Mouse (Mus musculus) forebrain, embryonic 13.5 days (tissue): ENCODE results near the gene Nfia. TPM values are rescaled to one million over a fixed set of nuclear protein-coding genes. Genes with fewer than 3 reads are reported as not detected.
A peak's percentile ranks its signal among the peaks of the same experiment; 100 is the strongest.

Experiments
- ATAC-seq: fragments of 200-750 bp; cut with Nextera tagmentation; 2 replicates; pipeline ENCODE4 v1.8.0; 2017
- H3K27ac ChIP-seq: fragments of 300-500 bp; sonication (generic); 2 replicates; pipeline ENCODE4 v1.5.1; 2015; ENCODE audit warnings: inconsistent platforms, mild to moderate bottlenecking, moderate library complexity
- H3K27me3 ChIP-seq: fragments of 300-500 bp; sonication (generic); 2 replicates; pipeline ENCODE4 v1.6.1; 2015; ENCODE audit warnings: mild to moderate bottlenecking, inconsistent platforms
- H3K36me3 ChIP-seq: fragments of 300-500 bp; sonication (generic); 2 replicates; pipeline ENCODE4 v1.6.1; 2015; ENCODE audit warnings: mild to moderate bottlenecking, inconsistent platforms; ENCODE audit not compliant: poor library complexity, severe bottlenecking
- H3K4me1 ChIP-seq: fragments of 300-500 bp; sonication (generic); 2 replicates; pipeline ENCODE4 v1.6.1; 2015; ENCODE audit warnings: inconsistent platforms
- H3K4me2 ChIP-seq: fragments of 300-500 bp; sonication (generic); 2 replicates; pipeline ENCODE4 v1.6.1; 2015; ENCODE audit warnings: inconsistent platforms, mild to moderate bottlenecking, moderate library complexity
- H3K4me3 ChIP-seq: fragments of 300-500 bp; sonication (generic); 2 replicates; pipeline ENCODE4 v1.5.1; 2015; ENCODE audit warnings: mild to moderate bottlenecking, inconsistent platforms
- H3K9ac ChIP-seq: fragments of 300-500 bp; sonication (generic); 2 replicates; pipeline ENCODE4 v1.6.1; 2015; ENCODE audit warnings: mild to moderate bottlenecking, inconsistent platforms
- H3K9me3 ChIP-seq: fragments of 300-500 bp; sonication (generic); replicated peaks from 2 replicates; pipeline ENCODE4 v1.6.1; 2016; ENCODE audit warnings: inconsistent platforms
- WGBS: fragments of 180-500 bp; shearing (Covaris S2); methylation state at CpG from one replicate; pipeline ENCODE4 v1.1.7; 2015; 5-methylcytosine and 5-hydroxymethylcytosine counted together
- polyA plus RNA-seq: library from polyadenylated mRNA; unstranded; fragments of >200 nt; fragmentation: Nextera tagmentation; extraction: Ambion mirVana; gene quantifications from 2 replicates; pipeline ENCODE4 v1.2.1, GENCODE M21; 2015

Gene Nfia
- polyA plus RNA-seq, 1 experiment from 2014 or later, result 121 TPM

DNA sequence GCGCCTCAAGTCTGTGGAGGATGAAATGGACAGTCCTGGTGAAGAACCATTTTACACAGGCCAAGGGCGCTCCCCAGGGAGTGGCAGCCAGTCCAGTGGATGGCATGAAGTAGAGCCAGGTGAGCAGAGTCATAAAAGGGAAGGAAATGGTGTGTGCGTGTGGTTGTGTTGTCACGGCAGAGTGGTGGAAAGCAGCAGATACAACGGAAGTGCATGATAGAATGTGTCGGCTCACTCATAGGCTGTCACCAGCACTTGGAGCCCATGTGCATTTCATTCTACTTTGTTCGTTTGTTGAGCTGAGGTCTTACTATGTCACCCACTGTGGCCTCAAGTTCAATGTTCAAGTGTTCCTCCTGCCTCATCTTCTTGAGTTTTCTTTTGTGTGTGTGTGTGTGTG, 248.3 kb downstream of the Nfia start:
- 94% methylated on average over 7 of the region's 7 CpGs for WGBS
- Histone ChIP-seq H3K27ac (no peak overlapping the region), H3K9me3 (no peaks in the 10 kb centered on the region), H3K4me1 (peaks cover 29% of the 10 kb centered on the region), H3K4me2 (no peak overlapping the region), H3K36me3 (peaks cover 52% of the 10 kb centered on the region), H3K9ac (no peak overlapping the region), H3K27me3 (no peaks in the 10 kb centered on the region), H3K4me3 (no peak overlapping the region)
- no peak for ATAC-seq

DNA sequence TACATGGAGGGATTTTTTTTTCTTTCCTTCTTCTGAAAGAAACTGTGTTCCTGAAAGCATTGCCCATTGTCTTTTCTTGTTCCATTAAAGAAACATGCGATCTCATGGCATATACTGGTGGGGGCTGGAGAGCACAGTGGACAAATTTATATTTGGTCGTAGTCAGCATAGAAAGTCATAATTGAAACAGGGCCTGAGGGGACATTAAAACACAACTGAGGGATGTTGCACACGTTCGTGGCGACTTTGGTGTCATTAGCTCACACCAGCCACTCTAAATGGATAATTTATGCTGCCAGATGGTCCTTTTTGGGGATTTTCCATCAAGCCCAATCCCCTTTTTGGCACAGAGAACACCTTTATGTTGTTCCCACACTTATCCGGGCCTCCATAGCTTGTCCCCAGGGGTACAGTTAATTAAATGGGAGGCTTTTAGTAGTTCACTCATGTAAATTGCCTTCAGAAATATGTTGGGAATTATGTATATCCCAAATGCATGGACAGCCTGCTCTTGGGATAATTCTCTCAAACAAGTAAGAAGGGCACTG, 250.8 kb downstream of the Nfia start:
- peak overlapping the region; percentile 84 for H3K27ac ChIP-seq

DNA sequence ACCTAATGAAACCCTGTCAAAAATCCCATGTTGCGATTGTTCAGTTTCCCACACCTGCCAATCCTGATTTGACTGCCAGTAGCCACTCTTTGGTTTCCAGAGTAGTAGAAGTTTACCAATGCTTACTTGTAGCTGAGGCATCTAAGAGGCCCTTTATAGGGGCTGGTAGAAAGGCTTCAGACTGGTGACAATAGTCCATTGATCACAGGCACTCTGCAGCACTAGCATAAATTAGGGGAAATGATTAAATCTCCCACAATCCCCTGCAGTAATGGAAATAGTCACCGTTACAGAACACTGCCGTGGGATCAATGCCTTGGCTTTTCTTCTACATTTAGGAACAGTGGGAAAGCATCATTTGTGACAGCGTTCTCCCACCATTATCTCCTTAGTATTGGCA, 254.9 kb downstream of the Nfia start:
- Histone ChIP-seq H3K27me3 (no peaks in the 10 kb centered on the region), H3K9ac (no peak overlapping the region), H3K27ac (no peak overlapping the region), H3K4me3 (no peak overlapping the region), H3K36me3 (peaks cover 2% of the 10 kb centered on the region; the same call in 1 of the 2 replicates), H3K4me2 (no peak overlapping the region), H3K4me1 (peaks cover 41% of the 10 kb centered on the region), H3K9me3 (no peaks in the 10 kb centered on the region)
- 26% methylated on average over 4 of the region's 4 CpGs for WGBS
- no peak for ATAC-seq

More for the DNA sequence above, 250.8 kb downstream of the Nfia start:
- H3K27me3 ChIP-seq, result no peaks in the 10 kb centered on the region
- H3K9ac ChIP-seq, result no peak overlapping the region
- 27% methylated on average over 6 of the region's 6 CpGs for WGBS
- H3K4me1 ChIP-seq, result peaks cover 42% of the 10 kb centered on the region
- H3K36me3 ChIP-seq, result peaks cover 28% of the 10 kb centered on the region
- H3K4me3 ChIP-seq, result no peak overlapping the region
- peak; percentile 77 for ATAC-seq
- H3K9me3 ChIP-seq, result no peaks in the 10 kb centered on the region
- no peak overlapping the region for H3K4me2 ChIP-seq

DNA sequence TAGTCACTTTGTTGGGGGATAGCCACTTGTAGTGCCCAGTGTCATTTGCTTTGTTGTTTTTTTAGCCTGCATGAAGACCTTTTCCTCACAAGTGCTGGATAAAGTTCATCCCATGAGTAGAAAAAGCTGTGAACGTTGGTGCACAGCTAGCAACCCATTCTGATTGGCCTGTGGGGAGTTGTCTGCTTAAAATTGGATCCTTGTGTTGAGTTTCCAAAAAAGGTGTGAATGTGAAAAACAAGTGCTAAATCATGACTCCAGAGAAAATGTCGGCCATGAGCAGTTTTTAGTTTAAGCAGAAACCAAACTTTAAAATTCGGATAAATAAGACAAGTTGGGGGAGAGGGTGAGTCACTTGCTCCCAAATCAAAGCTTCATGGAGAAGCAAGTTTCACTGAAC, 259.3 kb downstream of the Nfia start:
- 0 out of 2 replicates have a peak, but pooled peaks cover 5% of the 10 kb centered on the region for H3K36me3 ChIP-seq
- 77% methylated on average over 3 of the region's 3 CpGs for WGBS

DNA sequence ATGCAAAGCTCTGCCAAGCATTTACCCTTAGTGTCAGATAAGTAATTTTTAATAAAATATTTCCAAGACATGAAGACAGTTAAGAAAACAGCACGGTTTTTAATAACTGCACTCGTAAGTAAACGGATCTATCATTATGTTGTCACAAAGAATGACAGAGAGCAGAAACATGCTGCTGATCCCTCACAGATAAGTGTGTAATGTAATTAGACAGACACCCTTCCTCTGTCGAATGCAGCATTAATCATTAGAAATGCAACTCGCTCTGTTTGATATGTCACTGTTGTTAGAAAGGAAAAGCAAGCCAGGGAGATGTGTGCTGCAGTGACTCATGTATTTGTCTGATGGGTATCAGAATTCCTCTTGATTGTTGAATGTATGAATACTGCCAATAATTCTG, 259.8 kb downstream of the Nfia start:
- no peak for ATAC-seq
- Histone ChIP-seq H3K9ac (no peak overlapping the region), H3K4me1 (peaks cover 15% of the 10 kb centered on the region), H3K9me3 (no peaks in the 10 kb centered on the region), H3K27ac (no peak overlapping the region), H3K27me3 (no peaks in the 10 kb centered on the region), H3K36me3 (0 out of 2 replicates have a peak, but pooled peaks cover 5% of the 10 kb centered on the region), H3K4me2 (no peak overlapping the region), H3K4me3 (no peak overlapping the region)
- 68% methylated on average over 5 of the region's 5 CpGs for whole genome bisulfite sequencing

More for the DNA sequence above, 259.3 kb downstream of the Nfia start:
- Histone ChIP-seq H3K9ac (no peak overlapping the region), H3K9me3 (no peaks in the 10 kb centered on the region), H3K4me1 (peaks cover 18% of the 10 kb centered on the region), H3K27me3 (no peaks in the 10 kb centered on the region), H3K4me3 (no peak overlapping the region), H3K4me2 (no peak overlapping the region), H3K27ac (no peak overlapping the region)
- ATAC-seq, result no peak

DNA sequence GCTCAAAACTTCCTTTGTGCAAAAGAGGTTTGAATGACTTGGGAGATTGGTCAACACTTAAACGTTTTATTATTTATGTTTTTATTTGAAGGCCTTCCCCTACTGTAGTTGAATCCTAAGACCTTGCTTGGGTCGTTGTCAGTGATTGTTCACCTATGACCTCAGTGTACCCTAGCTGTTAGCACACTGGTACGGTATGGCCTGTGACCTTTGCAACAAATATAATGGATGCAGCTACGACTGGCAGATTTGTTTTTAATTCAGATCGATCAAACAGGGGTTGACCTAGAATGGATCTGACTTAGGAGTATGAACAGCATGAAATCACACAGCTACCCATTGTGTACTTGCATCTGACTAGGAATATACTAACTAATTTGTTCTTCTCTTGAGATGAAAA, 266.6 kb downstream of the Nfia start:
- 82% methylated on average over 5 of the region's 5 CpGs for WGBS
- H3K9ac ChIP-seq, result no peak overlapping the region
- no peaks in the 10 kb centered on the region for H3K27me3 ChIP-seq
- no peak for ATAC-seq
- no peaks in the 10 kb centered on the region for H3K4me1 ChIP-seq
- peaks cover 12% of the 10 kb centered on the region; the same call in 1 of the 2 replicates for H3K36me3 ChIP-seq
- no peak overlapping the region for H3K27ac ChIP-seq
- H3K9me3 ChIP-seq, result no peaks in the 10 kb centered on the region
- H3K4me2 ChIP-seq, result no peak overlapping the region
- no peak overlapping the region for H3K4me3 ChIP-seq

DNA sequence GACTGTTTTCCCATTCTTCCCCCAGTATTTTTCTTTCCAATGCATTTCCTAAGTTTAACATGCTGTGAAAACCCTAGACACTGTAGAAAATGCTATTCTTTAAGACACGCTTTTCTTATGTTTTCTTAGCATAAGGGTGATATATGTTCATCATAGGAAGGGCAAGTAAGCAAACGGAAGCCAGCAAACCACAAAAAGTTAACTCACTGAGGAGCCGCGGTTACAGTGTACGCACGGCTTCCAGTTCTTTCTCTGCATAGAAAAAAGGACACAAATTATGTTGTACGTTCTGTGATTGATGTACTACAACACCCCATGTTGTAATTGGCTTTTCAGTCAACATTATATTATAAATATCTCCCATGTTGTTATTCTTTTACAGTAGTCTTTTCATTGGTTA, 267.6 kb downstream of the Nfia start:
- Histone ChIP-seq H3K4me2 (no peak overlapping the region), H3K27me3 (no peaks in the 10 kb centered on the region), H3K4me1 (no peaks in the 10 kb centered on the region), H3K27ac (no peak overlapping the region), H3K9ac (no peak overlapping the region), H3K4me3 (no peak overlapping the region), H3K36me3 (peaks cover 17% of the 10 kb centered on the region; the same call in 1 of the 2 replicates), H3K9me3 (no peaks in the 10 kb centered on the region)
- WGBS, result 90% methylated on average over 7 of the region's 7 CpGs
- no peak for ATAC-seq

DNA sequence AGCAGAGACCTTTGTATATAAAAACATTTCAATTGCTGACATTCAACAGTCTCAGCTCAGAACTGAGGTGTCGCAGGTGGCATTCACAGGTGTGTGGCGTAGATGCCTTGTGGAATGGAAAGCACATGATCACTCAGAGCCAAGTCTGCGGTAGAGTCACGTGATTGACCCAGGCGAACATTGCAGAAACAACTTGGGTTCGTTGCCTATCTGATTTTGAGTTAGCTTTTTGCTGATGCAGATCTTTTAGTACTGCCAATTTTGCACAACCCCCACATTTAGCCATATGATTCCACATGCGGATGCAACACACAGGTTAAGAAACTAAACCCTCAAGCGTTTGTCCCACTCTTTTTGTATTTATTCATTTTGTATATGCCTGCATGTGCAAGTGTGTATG, 272.1 kb downstream of the Nfia start:
- Histone ChIP-seq H3K36me3 (peaks cover 21% of the 10 kb centered on the region), H3K27ac (no peak overlapping the region), H3K4me2 (no peak overlapping the region), H3K9me3 (no peaks in the 10 kb centered on the region), H3K4me3 (no peak overlapping the region), H3K9ac (no peak overlapping the region), H3K27me3 (no peaks in the 10 kb centered on the region), H3K4me1 (peaks cover 10% of the 10 kb centered on the region)
- 94% methylated on average over 8 of the region's 8 CpGs for WGBS
- ATAC-seq, result no peak

DNA sequence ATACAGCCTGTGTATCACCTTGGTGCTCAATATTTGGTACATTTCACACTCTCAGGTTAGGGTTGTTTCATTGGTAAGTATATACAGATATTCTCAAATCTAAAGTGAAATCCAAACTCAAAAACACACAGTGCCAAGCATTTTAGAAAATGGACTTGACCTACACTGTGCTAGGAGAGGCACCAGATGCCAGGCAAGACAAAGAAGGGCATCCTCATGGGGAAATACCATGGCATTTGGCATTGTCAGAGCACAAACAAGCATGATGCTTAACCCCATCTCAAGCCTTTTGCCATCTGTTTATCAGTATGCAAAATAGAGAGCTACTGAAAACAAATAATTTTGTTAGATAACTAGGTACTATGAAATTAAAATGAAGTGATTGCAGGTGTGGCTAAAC, 274.8 kb downstream of the Nfia start:
- no peak overlapping the region for H3K4me3 ChIP-seq
- no peak for ATAC-seq
- peaks cover 15% of the 10 kb centered on the region; the same call in 1 of the 2 replicates for H3K36me3 ChIP-seq

DNA sequence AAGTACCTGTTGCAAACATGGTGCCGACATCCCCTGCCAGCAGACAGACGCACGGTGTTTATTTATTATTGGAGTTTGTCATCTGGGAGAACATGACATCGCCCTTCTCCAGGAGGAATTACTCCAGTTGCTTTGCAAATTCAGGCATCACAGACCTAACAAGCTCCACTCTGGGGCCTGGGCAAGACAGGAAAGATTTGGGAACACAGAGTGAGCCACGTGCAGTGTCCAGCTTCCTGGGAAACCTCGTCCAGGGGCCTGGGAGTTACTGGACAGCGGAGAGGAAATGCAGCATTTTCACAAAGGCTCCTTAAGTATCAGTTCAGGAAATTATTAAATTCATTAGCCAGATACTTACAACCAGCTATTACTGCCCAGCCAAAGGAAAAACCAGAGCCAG, 277.1 kb downstream of the Nfia start:
- Histone ChIP-seq H3K4me3 (no peak overlapping the region), H3K4me2 (no peak overlapping the region), H3K9me3 (no peaks in the 10 kb centered on the region), H3K27me3 (no peaks in the 10 kb centered on the region), H3K4me1 (peaks cover 26% of the 10 kb centered on the region), H3K36me3 (peaks cover 21% of the 10 kb centered on the region), H3K27ac (no peak overlapping the region), H3K9ac (no peak overlapping the region)
- 53% methylated on average over 7 of the region's 7 CpGs for WGBS
- ATAC-seq, result no peak

More for the DNA sequence above, 274.8 kb downstream of the Nfia start:
- no peak overlapping the region for H3K9ac ChIP-seq
- H3K9me3 ChIP-seq, result no peaks in the 10 kb centered on the region
- no peaks in the 10 kb centered on the region for H3K27me3 ChIP-seq
- no peak overlapping the region for H3K27ac ChIP-seq
- H3K4me1 ChIP-seq, result peaks cover 26% of the 10 kb centered on the region
- no peak overlapping the region for H3K4me2 ChIP-seq

DNA sequence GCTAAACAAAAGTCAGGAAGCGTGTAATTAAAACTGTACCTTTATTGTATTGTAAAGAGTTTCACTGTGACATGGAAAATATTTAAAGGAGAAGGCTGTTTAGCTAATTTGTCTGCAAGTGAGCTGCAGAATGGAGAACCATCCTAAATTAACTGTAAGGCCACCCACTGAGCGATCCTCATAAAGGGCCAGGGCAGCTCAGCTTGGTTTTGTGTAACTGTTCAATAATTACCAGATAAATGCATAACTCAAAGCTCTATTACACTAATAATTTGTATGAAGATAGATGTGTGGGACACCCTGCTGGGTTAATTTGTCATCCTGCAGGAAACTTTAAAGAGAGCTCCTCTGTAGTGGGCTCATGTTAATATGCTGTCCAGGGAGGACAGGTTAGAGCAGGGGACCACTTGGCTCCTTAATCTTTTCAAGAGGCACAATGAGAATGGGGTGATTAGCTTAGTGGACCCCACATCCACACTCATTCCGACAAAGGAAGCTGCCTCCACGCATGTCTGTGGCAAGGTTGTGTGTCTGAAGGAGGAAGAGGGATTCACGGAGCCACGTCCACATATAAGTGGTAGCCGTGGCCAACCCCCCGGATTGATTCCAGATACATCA, 277.6 kb downstream of the Nfia start:
- Histone ChIP-seq H3K9me3 (no peaks in the 10 kb centered on the region), H3K27me3 (no peaks in the 10 kb centered on the region), H3K4me2 (no peak overlapping the region), H3K27ac (no peak overlapping the region), H3K4me3 (no peak overlapping the region), H3K9ac (no peak overlapping the region), H3K36me3 (peaks cover 18% of the 10 kb centered on the region), H3K4me1 (peaks cover 26% of the 10 kb centered on the region)
- ATAC-seq, result no peak
- WGBS, result 68% methylated on average over 8 of the region's 8 CpGs

DNA sequence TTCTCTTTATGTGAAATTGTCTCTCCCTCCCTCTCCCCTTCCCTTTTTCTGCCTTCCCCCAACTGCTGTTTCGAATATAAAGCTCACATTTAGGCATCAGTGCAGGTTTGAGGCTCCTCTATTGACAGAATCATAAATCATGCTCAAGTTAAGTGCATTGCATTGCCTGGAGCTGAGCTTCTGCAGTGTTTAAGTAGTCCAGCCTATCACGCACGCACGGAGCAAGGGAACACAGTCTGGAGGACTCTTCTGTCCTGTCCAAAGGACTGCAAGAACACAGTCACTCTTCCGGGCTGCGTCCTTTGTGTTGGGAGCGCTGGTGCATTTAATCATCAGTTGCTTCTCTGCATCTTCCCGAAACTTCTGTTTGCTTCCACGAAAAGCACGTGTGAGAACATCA, 278.2 kb downstream of the Nfia start:
- WGBS, result 64% methylated on average over 10 of the region's 10 CpGs
- Histone ChIP-seq H3K36me3 (peaks cover 18% of the 10 kb centered on the region), H3K27ac (no peak overlapping the region), H3K4me3 (no peak overlapping the region), H3K4me2 (no peak overlapping the region), H3K4me1 (peaks cover 26% of the 10 kb centered on the region), H3K9me3 (no peaks in the 10 kb centered on the region), H3K27me3 (no peaks in the 10 kb centered on the region), H3K9ac (no peak overlapping the region)
- no peak for ATAC-seq

DNA sequence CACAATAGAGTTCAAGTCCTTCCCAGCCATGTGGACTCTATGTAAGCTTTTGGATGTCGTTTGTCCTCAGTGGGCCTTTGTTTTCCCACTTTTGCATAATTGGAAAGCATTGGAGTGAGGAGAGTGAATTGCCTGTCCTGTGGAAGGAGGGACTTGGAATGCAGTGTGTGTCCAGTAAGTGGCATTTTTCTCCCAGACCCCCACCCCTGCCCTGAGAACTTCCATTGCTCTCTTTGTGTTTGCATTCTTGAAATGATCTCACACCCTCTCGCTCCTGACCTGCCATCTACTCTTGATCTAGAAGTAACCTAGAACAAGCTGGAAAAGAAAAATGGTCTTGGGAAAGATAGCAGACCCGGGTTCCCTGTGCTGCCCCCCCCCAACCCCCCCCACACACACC, 278.8 kb downstream of the Nfia start:
- H3K9me3 ChIP-seq, result no peaks in the 10 kb centered on the region
- H3K9ac ChIP-seq, result no peak overlapping the region
- 48% methylated on average over 3 of the region's 3 CpGs for WGBS
- no peak overlapping the region for H3K4me3 ChIP-seq
- no peak overlapping the region for H3K27ac ChIP-seq
- no peak for ATAC-seq
- H3K4me2 ChIP-seq, result no peak overlapping the region
- H3K4me1 ChIP-seq, result peaks cover 26% of the 10 kb centered on the region
- H3K27me3 ChIP-seq, result no peaks in the 10 kb centered on the region
- peaks cover 18% of the 10 kb centered on the region for H3K36me3 ChIP-seq
